Comparison of ENCODE assay signal across 26 mouse cellular contexts in the genomic region with DNA sequence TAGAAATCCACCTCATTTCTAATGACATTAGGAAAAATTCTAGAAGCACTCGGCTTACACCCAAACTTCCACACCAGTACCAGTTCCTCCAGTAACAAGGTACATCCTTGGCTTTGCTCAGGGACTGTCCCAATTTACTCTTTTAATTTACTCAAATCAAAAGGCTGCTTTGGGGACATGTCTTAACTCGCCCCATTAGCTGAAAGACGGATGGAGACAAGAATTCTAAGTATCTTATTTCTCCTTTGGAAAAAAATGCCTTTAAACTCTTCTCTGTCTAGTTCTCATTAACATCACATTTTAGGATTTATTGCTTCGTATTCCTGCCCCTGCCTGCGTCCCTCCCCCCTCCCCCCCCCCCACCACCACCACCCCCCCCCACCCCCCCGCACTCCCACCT. TPM values are rescaled to one million over a fixed set of nuclear protein-coding genes. Genes with fewer than 3 reads are reported as not detected.
DNase-seq lines count a peak whose midpoint lies in the region; ATAC-seq and TF ChIP-seq lines count a peak whose summit lies in the region.
"Had no signal": no experiment of that assay in that cellular context is flagged by ENCODE, and none has a peak within 500 bp of the region (broad histone marks: within the 10 kb centered on the region; RNA-seq: fewer than 3 reads in every experiment).

No protein-coding gene starts in this region.

- peak; percentile 50 for DNase-seq in embryonic facial prominence, embryonic 14.5 days (ENCODE audit: low spot score)
- no peak for DNase-seq in embryonic facial prominence, embryonic 10.5 days (ENCODE audit: low spot score)
- no peak for DNase-seq in kidney, adult 8-10 months
- peak; percentile 63 for DNase-seq in kidney, postnatal 0 days (ENCODE audit: low spot score)
- no peak for DNase-seq in kidney, postnatal 36 days
- DNase-seq: adrenal gland, adult 8-10 months; adrenal gland, postnatal 14 days; adrenal gland, postnatal 36 days; B cell, adult 2 months; cerebellum, adult 11-12 months; cerebellum, adult 2 months; cerebellum, adult 9-10 months; cerebellum, postnatal 10 days; cerebellum, postnatal 25 days; forebrain, postnatal 0 days had no signal

- H3K27ac ChIP-seq in embryonic facial prominence, embryonic 14.5 days (replicated peaks; ENCODE audit: low read depth, low read length) = no peak overlapping the region
- H3K27ac ChIP-seq in embryonic facial prominence, embryonic 10.5 days (replicated peaks) = no peak overlapping the region
- no peak overlapping the region for H3K27ac ChIP-seq in kidney, embryonic 15.5 days
- no peak overlapping the region for H3K27ac ChIP-seq in kidney, postnatal 0 days
- H3K27ac ChIP-seq: forebrain, embryonic 13.5 days; forebrain, embryonic 15.5 days had no signal

- H3K4me2 ChIP-seq in embryonic facial prominence, embryonic 14.5 days (ENCODE audit: low read depth, low read length) = no peak overlapping the region
- no peak overlapping the region for H3K4me2 ChIP-seq in kidney, embryonic 15.5 days
- H3K4me2 ChIP-seq in kidney, postnatal 0 days (ENCODE audit: low read length) = no peak overlapping the region
- H3K4me2 ChIP-seq: embryonic facial prominence, embryonic 13.5 days; forebrain, embryonic 13.5 days; forebrain, embryonic 15.5 days had no signal

- no peaks in the 10 kb centered on the region for H3K9me3 ChIP-seq in embryonic facial prominence, embryonic 14.5 days (ENCODE audit: control insufficient read depth, low read length)
- H3K9me3 ChIP-seq in embryonic facial prominence, embryonic 10.5 days = no peaks in the 10 kb centered on the region
- H3K9me3 ChIP-seq in kidney, embryonic 15.5 days (replicated peaks) = no peaks in the 10 kb centered on the region
- H3K9me3 ChIP-seq in kidney, postnatal 0 days (replicated peaks; ENCODE audit: low read length) = no peaks in the 10 kb centered on the region
- H3K9me3 ChIP-seq: embryonic facial prominence, embryonic 13.5 days; forebrain, embryonic 13.5 days; forebrain, embryonic 15.5 days; G1E had no signal

- no peaks in the 10 kb centered on the region for H3K36me3 ChIP-seq in embryonic facial prominence, embryonic 14.5 days (ENCODE audit: control insufficient read depth, insufficient read depth, low read length)
- H3K36me3 ChIP-seq in embryonic facial prominence, embryonic 10.5 days (replicated peaks) = no peaks in the 10 kb centered on the region
- H3K36me3 ChIP-seq in kidney, embryonic 15.5 days = no peaks in the 10 kb centered on the region
- H3K36me3 ChIP-seq in kidney, postnatal 0 days (ENCODE audit: insufficient read depth, low read length) = no peaks in the 10 kb centered on the region
- H3K36me3 ChIP-seq: embryonic facial prominence, embryonic 13.5 days; forebrain, embryonic 15.5 days; G1E had no signal

- TF ChIP-seq CTCF in kidney, postnatal 0 days (IDR thresholded peaks at IDR 0.05; ENCODE audit: low read depth) = no peak

- no peak overlapping the region for H3K4me3 ChIP-seq in embryonic facial prominence, embryonic 14.5 days (ENCODE audit: low read depth, low read length)
- H3K4me3 ChIP-seq in embryonic facial prominence, embryonic 10.5 days = no peak overlapping the region
- no peak overlapping the region for H3K4me3 ChIP-seq in kidney, embryonic 15.5 days (replicated peaks)
- H3K4me3 ChIP-seq in kidney, postnatal 0 days (replicated peaks; ENCODE audit: low read depth, low read length) = no peak overlapping the region
- H3K4me3 ChIP-seq: embryonic facial prominence, embryonic 13.5 days; forebrain, embryonic 13.5 days; forebrain, embryonic 15.5 days had no signal

- no peaks in the 10 kb centered on the region for H3K27me3 ChIP-seq in embryonic facial prominence, embryonic 14.5 days (replicated peaks; ENCODE audit: control insufficient read depth, insufficient read depth, low read length)
- H3K27me3 ChIP-seq in embryonic facial prominence, embryonic 10.5 days (replicated peaks; ENCODE audit: low read depth, poor library complexity, severe bottlenecking) = no peaks in the 10 kb centered on the region
- no peaks in the 10 kb centered on the region for H3K27me3 ChIP-seq in kidney, embryonic 15.5 days
- H3K27me3 ChIP-seq in kidney, postnatal 0 days (ENCODE audit: insufficient read depth, low read length) = no peaks in the 10 kb centered on the region
- H3K27me3 ChIP-seq: CH12.LX; embryonic facial prominence, embryonic 13.5 days; forebrain, embryonic 13.5 days; forebrain, embryonic 15.5 days had no signal

- ATAC-seq in embryonic facial prominence, embryonic 14.5 days (ENCODE audit: low read depth) = no peak
- 0 out of 2 replicates have a peak, but pooled peaks have one; percentile 40 for ATAC-seq in kidney, embryonic 15.5 days (replicated peaks; ENCODE audit: low FRiP score)
- no peak for ATAC-seq in kidney, postnatal 0 days (replicated peaks; ENCODE audit: low FRiP score, low read depth)
- ATAC-seq: activated CD4-positive, CD25-positive, alpha-beta regulatory T cell, adult 4 months; CD4-positive, CD25-positive, alpha-beta regulatory T cell, adult 4 months; forebrain, embryonic 13.5 days; forebrain, embryonic 15.5 days; forebrain, postnatal 0 days; Patski had no signal

- no peak overlapping the region for H3K9ac ChIP-seq in embryonic facial prominence, embryonic 14.5 days (ENCODE audit: low read depth, low read length)
- H3K9ac ChIP-seq in kidney, embryonic 15.5 days = no peak overlapping the region
- H3K9ac ChIP-seq in kidney, postnatal 0 days (ENCODE audit: low read depth, low read length) = no peak overlapping the region
- H3K9ac ChIP-seq: embryonic facial prominence, embryonic 13.5 days; forebrain, embryonic 13.5 days; forebrain, embryonic 15.5 days; forebrain, postnatal 0 days had no signal

- WGBS in embryonic facial prominence, embryonic 14.5 days = 55% methylated on average over 4 of the region's 6 CpGs
- WGBS in embryonic facial prominence, embryonic 10.5 days = 73% methylated on average over 5 of the region's 6 CpGs
- 36% methylated on average over 5 of the region's 6 CpGs for WGBS in kidney, embryonic 15.5 days
- WGBS in kidney, postnatal 0 days = 25% methylated on average over 5 of the region's 6 CpGs

- no peaks in the 10 kb centered on the region for H3K4me1 ChIP-seq in embryonic facial prominence, embryonic 14.5 days (ENCODE audit: control insufficient read depth, insufficient read depth, low read length)
- H3K4me1 ChIP-seq in embryonic facial prominence, embryonic 10.5 days = no peaks in the 10 kb centered on the region
- no peaks in the 10 kb centered on the region for H3K4me1 ChIP-seq in kidney, embryonic 15.5 days
- H3K4me1 ChIP-seq in kidney, postnatal 0 days (replicated peaks; ENCODE audit: insufficient read depth, low read length) = no peaks in the 10 kb centered on the region
- H3K4me1 ChIP-seq: embryonic facial prominence, embryonic 13.5 days; forebrain, embryonic 13.5 days; forebrain, embryonic 15.5 days had no signal

RNA-seq across cellular contexts. Expression of gene Abca12, which starts 0.6 kb away (rescaled TPM):
- 1.4 and 1.5 TPM in 2 replicates for polyA plus RNA-seq in embryonic facial prominence, embryonic 14.5 days (2014; fragmentation: Nextera tagmentation; extraction: Ambion mirVana)
- polyA plus RNA-seq in embryonic facial prominence, embryonic 10.5 days (2016; fragmentation: Nextera tagmentation; extraction: Ambion mirVana) = 0.03 TPM in 1 of 2 replicates, not detected in the other
- polyA plus RNA-seq in kidney, embryonic 15.5 days (2015; fragmentation: Nextera tagmentation; extraction: Ambion mirVana) = 0.01 and 0.08 TPM in 2 replicates
- polyA plus RNA-seq in kidney, postnatal 0 days (2015; fragmentation: Nextera tagmentation; extraction: Ambion mirVana) = not detected in 2 replicates
- polyA plus RNA-seq: CD4-positive, CD25-positive, alpha-beta regulatory T cell, adult 4 months; embryonic facial prominence, embryonic 11.5 days; forebrain, embryonic 11.5 days; forebrain, embryonic 13.5 days; G1E; Patski had no signal

Comparison
In these comparisons a context has a peak if more than half of its experiments do, and no peak if none do; other contexts are left out.
1. DNase-seq: peak in embryonic facial prominence, embryonic 14.5 days (single experiment) and kidney, postnatal 0 days (single experiment); none in embryonic facial prominence, embryonic 10.5 days (single experiment), kidney, adult 8-10 months (0 of 2) and kidney, postnatal 36 days (0 of 2).